Mouse (Mus musculus) kidney, adult 2 months (tissue): Measurements from ENCODE around the gene Hsd3b6.

ENCODE experiments used
- CTCF ChIP-seq: fragments of 200-500 bp; conservative IDR thresholded peaks from 2 replicates; pipeline ENCODE4 v1.5.1; 2011; ENCODE audit warnings: low read depth, mild to moderate bottlenecking, control low read depth, low read length, moderate library complexity, mixed read lengths; ENCODE audit not compliant: insufficient read depth, insufficient read length
- POLR2A ChIP-seq: fragments of 200-500 bp; IDR thresholded peaks from one replicate; pipeline ENCODE4 v1.6.1; 2011; ENCODE audit warnings: low read depth, low read length, control low read depth

- TF ChIP-seq CTCF (no peak), POLR2A (no peak)
Observed at GRCm38 (mm10) chr3:98853051-98853450, 38.8 kb upstream of the Hsd3b6 start.
